Mouse (Mus musculus) ES-Bruce4 (cell line): ENCODE measurements around the gene Herpud1.

Experiments used
- CTCF ChIP-seq: IDR thresholded peaks from one replicate; pipeline ENCODE4 v1.8.1; 2011; ENCODE audit warnings: low read depth, low read length
- POLR2A ChIP-seq: IDR thresholded peaks from one replicate; pipeline ENCODE4 v1.8.1; 2011; ENCODE audit warnings: low read length; ENCODE audit not compliant: insufficient read depth

GRCm38 (mm10) chr8:94387785-94388184, 1.5 kb downstream of the Herpud1 start:
- TF ChIP-seq POLR2A (no peak), CTCF (no peak)
